Mouse (Mus musculus): ENCODE data around the gene Rps12-ps3. TPM values are rescaled to one million over a fixed set of nuclear protein-coding genes. Genes with fewer than 3 reads are reported as not detected.

Gene Rps12-ps3
- polyA plus RNA-seq, 1 experiment from 2014 or later: 42.8 TPM

DNA sequence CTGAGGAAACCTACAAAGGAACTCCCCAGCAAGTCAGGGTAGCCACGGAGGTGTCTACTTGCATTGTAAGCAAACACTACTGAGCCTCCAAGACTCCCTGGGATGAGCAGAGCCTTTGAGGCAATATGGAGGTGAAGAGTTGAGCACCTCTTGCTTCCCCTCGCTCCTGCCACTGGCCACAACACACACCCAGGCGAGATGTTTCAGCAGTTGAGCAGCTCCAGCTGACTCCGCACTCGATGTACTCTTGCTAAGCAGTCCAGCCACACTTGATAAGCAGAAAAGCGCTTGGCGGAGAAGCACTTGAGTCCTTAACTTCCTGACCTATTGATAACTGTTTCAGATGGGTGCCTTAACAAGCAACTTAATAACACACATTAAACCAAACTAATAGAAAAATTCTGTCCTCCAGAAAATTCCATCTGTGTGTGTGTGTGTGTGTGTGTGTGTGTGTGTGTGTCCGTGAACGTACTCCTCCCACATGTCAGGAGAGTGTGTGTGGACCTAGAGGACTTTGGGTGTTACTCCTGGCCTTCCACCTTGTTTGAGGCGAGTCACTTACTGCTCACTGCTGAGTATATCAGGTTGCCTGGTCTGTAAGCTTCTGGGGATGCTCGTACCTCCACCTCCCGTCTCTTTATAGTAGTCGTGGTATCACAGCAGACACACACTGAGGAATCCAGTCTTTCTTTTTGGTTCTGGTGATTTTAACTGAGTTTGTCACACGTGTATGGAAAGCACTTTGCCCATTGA, 34.9 kb downstream of the Rps12-ps3 start:
- no peak overlapping the region for H3K27ac ChIP-seq (replicated peaks; ENCODE audit: low read depth, low read length)
- H3K4me2 ChIP-seq (ENCODE audit: low read depth, low read length): no peak overlapping the region
- DNase-seq (ENCODE audit: low spot score) (no peak), ATAC-seq (ENCODE audit: low read depth) (no peak)
- WGBS: 69% methylated on average over 14 of the region's 14 CpGs
- no peaks in the 10 kb centered on the region for H3K4me1 ChIP-seq (ENCODE audit: control insufficient read depth, insufficient read depth, low read length)
- no peak overlapping the region for H3K9ac ChIP-seq (ENCODE audit: low read depth, low read length)
- H3K36me3 ChIP-seq (ENCODE audit: control insufficient read depth, insufficient read depth, low read length): no peaks in the 10 kb centered on the region
- H3K9me3 ChIP-seq (ENCODE audit: control insufficient read depth, low read length): no peaks in the 10 kb centered on the region
- H3K4me3 ChIP-seq (ENCODE audit: low read depth, low read length): no peak overlapping the region
- H3K27me3 ChIP-seq (replicated peaks; ENCODE audit: control insufficient read depth, insufficient read depth, low read length): no peaks in the 10 kb centered on the region

DNA sequence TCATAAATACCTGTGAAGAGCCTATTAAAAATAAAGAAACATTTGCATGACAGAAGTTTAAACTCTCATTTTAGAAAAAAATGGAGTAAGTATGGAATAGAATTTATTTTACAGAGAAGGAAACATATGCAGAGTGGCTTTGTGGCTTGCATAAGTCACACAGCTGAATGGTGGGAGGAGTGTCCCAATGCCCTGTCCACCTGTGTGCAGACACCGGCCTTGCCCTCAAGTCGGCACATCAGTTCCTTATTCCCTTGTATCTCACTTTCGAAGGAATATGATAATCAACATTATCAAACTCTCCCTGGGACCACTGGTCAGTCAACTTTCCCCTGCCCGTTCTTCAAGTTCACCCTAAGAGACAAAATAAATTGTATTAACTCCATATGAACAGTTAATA, 35.8 kb downstream of the Rps12-ps3 start:
- Histone ChIP-seq H3K9me3 (ENCODE audit: control insufficient read depth, low read length) (no peaks in the 10 kb centered on the region), H3K4me1 (ENCODE audit: control insufficient read depth, insufficient read depth, low read length) (no peaks in the 10 kb centered on the region), H3K4me3 (ENCODE audit: low read depth, low read length) (no peak overlapping the region), H3K9ac (ENCODE audit: low read depth, low read length) (no peak overlapping the region), H3K27me3 (replicated peaks; ENCODE audit: control insufficient read depth, insufficient read depth, low read length) (no peaks in the 10 kb centered on the region), H3K27ac (replicated peaks; ENCODE audit: low read depth, low read length) (no peak overlapping the region), H3K4me2 (ENCODE audit: low read depth, low read length) (no peak overlapping the region), H3K36me3 (ENCODE audit: control insufficient read depth, insufficient read depth, low read length) (no peaks in the 10 kb centered on the region)
- no peak for DNase-seq (ENCODE audit: low spot score)
- no peak for ATAC-seq (ENCODE audit: low read depth)
- 74% methylated on average over 4 of the region's 4 CpGs for WGBS

DNA sequence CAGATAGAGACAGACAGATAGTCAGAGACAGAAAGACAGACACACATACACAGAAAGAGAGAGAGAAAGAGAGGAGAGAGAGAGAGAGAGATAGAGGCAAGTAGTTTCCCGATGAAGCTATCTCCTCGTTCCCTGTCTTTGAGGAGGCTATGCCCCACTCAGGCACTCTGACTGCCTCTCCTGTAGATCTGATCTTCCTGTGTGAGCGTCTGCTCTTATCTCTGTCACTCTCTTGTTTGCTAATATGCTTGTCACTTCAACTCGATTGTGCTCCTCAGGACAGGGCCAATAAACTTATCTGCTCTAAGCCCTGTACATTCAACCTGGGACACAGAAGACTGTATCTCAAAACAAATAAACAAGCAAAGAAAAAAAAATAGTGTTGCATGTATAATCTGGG, 37.1 kb downstream of the Rps12-ps3 start:
- ATAC-seq (ENCODE audit: low read depth) (no peak), DNase-seq (ENCODE audit: low spot score) (no peak)
- H3K27me3 ChIP-seq (replicated peaks; ENCODE audit: control insufficient read depth, insufficient read depth, low read length): no peaks in the 10 kb centered on the region
- no peaks in the 10 kb centered on the region for H3K4me1 ChIP-seq (ENCODE audit: control insufficient read depth, insufficient read depth, low read length)
- H3K4me2 ChIP-seq (ENCODE audit: low read depth, low read length): no peak overlapping the region
- H3K27ac ChIP-seq (replicated peaks; ENCODE audit: low read depth, low read length): no peak overlapping the region
- no peaks in the 10 kb centered on the region for H3K36me3 ChIP-seq (ENCODE audit: control insufficient read depth, insufficient read depth, low read length)
- 65% methylated on average over 4 of the region's 4 CpGs for WGBS
- no peaks in the 10 kb centered on the region for H3K9me3 ChIP-seq (ENCODE audit: control insufficient read depth, low read length)
- no peak overlapping the region for H3K4me3 ChIP-seq (ENCODE audit: low read depth, low read length)
- no peak overlapping the region for H3K9ac ChIP-seq (ENCODE audit: low read depth, low read length)

DNA sequence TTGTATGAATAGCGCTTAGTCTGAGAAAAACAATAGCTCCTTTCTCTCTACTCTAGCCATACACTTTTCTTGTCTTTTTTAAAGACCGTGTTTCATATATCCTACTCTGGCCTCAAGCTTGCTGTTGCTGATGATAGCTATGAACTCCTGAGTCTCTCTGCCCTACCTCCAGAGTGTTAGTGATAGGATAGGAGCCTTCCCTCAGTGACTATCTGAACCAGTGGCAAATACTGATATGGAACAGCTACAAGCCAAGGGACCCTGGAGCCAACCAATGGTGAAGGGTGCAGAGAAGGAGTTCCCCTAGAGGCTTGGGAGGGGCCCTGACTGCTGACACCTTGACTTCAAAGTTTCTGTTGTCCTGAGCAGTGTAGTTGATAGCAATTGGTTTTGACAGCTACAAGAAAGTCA, 38.4 kb downstream of the Rps12-ps3 start:
- H3K9ac ChIP-seq (ENCODE audit: low read depth, low read length): no peak overlapping the region
- H3K4me3 ChIP-seq (ENCODE audit: low read depth, low read length): no peak overlapping the region
- ATAC-seq (ENCODE audit: low read depth) (no peak), DNase-seq (ENCODE audit: low spot score) (no peak)
- H3K4me2 ChIP-seq (ENCODE audit: low read depth, low read length): no peak overlapping the region
- no peaks in the 10 kb centered on the region for H3K27me3 ChIP-seq (replicated peaks; ENCODE audit: control insufficient read depth, insufficient read depth, low read length)
- H3K9me3 ChIP-seq (ENCODE audit: control insufficient read depth, low read length): no peaks in the 10 kb centered on the region
- WGBS: 63% methylated on average over 2 of the region's 2 CpGs
- no peaks in the 10 kb centered on the region for H3K4me1 ChIP-seq (ENCODE audit: control insufficient read depth, insufficient read depth, low read length)
- no peaks in the 10 kb centered on the region for H3K36me3 ChIP-seq (ENCODE audit: control insufficient read depth, insufficient read depth, low read length)
- no peak overlapping the region for H3K27ac ChIP-seq (replicated peaks; ENCODE audit: low read depth, low read length)

DNA sequence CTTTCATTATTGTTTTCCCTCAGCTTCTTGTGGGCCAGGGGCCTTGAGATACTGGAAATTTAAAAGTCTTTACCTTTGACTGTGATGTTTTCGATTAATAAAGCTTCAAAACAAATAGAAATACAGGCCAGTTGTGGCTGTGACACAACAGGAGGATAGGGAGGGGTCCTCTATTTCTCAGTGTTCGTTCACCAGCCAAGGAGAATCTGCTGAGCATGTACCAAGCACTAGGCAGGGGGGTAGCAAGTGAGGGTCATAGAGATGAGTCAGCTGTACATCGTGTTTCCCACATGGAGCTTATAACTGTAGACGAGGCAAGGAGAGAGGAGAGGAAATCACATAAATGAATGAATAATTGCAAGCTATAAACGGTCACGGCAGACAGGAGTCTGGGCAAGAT, 40.6 kb downstream of the Rps12-ps3 start:
- ATAC-seq (ENCODE audit: low read depth): no peak
- Histone ChIP-seq H3K27me3 (replicated peaks; ENCODE audit: control insufficient read depth, insufficient read depth, low read length) (no peaks in the 10 kb centered on the region), H3K9ac (ENCODE audit: low read depth, low read length) (no peak overlapping the region), H3K36me3 (ENCODE audit: control insufficient read depth, insufficient read depth, low read length) (no peaks in the 10 kb centered on the region), H3K4me2 (ENCODE audit: low read depth, low read length) (no peak overlapping the region), H3K4me3 (ENCODE audit: low read depth, low read length) (no peak overlapping the region), H3K27ac (replicated peaks; ENCODE audit: low read depth, low read length) (no peak overlapping the region), H3K4me1 (ENCODE audit: control insufficient read depth, insufficient read depth, low read length) (no peaks in the 10 kb centered on the region), H3K9me3 (ENCODE audit: control insufficient read depth, low read length) (no peaks in the 10 kb centered on the region)
- no peak for DNase-seq (ENCODE audit: low spot score)
- 80% methylated on average over 6 of the region's 6 CpGs for WGBS

DNA sequence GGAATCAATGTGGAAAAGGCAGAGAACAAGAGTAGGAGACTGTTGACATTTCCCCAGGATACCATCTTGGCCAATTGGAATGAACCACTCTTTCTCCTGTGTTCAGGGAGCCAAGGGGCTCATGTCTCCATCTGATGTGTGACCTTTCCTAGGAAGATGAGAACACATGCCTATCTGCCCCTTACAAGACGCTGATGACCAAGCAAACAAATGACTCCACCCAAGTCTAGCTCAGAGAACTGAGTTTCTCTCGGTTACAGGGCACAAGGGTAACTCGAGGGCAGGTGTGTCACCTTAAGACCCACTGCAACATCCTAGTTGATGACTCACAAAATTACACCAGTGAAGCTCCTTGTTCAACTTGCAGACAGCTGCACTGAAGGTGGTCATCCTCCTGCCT, 41.6 kb downstream of the Rps12-ps3 start:
- Histone ChIP-seq H3K9ac (ENCODE audit: low read depth, low read length) (no peak overlapping the region), H3K4me1 (ENCODE audit: control insufficient read depth, insufficient read depth, low read length) (no peaks in the 10 kb centered on the region), H3K4me2 (ENCODE audit: low read depth, low read length) (no peak overlapping the region), H3K27me3 (replicated peaks; ENCODE audit: control insufficient read depth, insufficient read depth, low read length) (no peaks in the 10 kb centered on the region), H3K36me3 (ENCODE audit: control insufficient read depth, insufficient read depth, low read length) (no peaks in the 10 kb centered on the region), H3K9me3 (ENCODE audit: control insufficient read depth, low read length) (no peaks in the 10 kb centered on the region), H3K4me3 (ENCODE audit: low read depth, low read length) (no peak overlapping the region), H3K27ac (replicated peaks; ENCODE audit: low read depth, low read length) (no peak overlapping the region)
- WGBS: 79% methylated on average over 3 of the region's 3 CpGs
- DNase-seq (ENCODE audit: low spot score): no peak
- no peak for ATAC-seq (ENCODE audit: low read depth)

DNA sequence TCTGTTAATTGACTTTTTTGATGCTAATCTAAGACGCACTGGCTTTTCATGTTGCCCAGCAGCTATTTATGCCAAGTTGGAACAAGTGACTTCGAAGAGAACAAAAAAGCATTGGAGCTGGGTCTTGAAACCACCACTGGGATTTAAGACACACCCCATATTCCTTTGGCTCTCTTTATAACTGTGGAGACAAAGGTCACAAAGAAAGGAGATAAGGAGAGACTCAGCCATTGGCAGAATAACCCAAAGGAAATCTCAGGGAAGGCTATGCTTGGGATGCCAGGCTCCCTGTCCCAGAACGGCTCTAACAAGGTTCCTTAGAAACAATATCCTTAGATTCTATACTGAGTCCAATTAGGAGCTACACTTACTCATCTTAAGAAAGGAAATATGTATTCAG, 44.6 kb downstream of the Rps12-ps3 start:
- no peaks in the 10 kb centered on the region for H3K4me1 ChIP-seq (ENCODE audit: control insufficient read depth, insufficient read depth, low read length)
- no peak overlapping the region for H3K27ac ChIP-seq (replicated peaks; ENCODE audit: low read depth, low read length)
- ATAC-seq (ENCODE audit: low read depth) (no peak), DNase-seq (ENCODE audit: low spot score) (no peak)
- WGBS: 74% methylated on average over 3 of the region's 3 CpGs
- no peaks in the 10 kb centered on the region for H3K36me3 ChIP-seq (ENCODE audit: control insufficient read depth, insufficient read depth, low read length)
- H3K4me3 ChIP-seq (ENCODE audit: low read depth, low read length): no peak overlapping the region
- no peak overlapping the region for H3K9ac ChIP-seq (ENCODE audit: low read depth, low read length)
- no peaks in the 10 kb centered on the region for H3K9me3 ChIP-seq (ENCODE audit: control insufficient read depth, low read length)
- H3K27me3 ChIP-seq (replicated peaks; ENCODE audit: control insufficient read depth, insufficient read depth, low read length): no peaks in the 10 kb centered on the region
- H3K4me2 ChIP-seq (ENCODE audit: low read depth, low read length): no peak overlapping the region

DNA sequence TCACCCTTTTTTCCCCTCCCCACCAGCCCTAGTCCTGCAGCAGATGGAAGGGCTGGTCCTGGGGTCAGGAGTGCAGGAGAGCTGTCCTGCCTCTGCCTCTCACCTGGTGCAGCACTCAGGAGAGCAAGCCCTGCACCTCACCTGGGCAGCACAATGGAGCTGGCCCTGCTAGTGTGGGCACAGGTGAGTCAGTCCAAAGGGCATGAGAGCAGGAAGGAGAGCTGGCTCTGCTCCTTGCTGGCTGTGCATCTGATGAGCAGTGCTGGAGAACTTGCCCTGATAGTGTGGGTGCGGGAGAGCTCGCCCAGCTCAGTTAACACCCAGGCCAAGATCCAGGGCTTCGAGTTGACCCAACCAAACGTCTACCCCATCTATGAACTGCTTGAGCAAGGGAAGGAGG, 45.8 kb downstream of the Rps12-ps3 start:
- no peak overlapping the region for H3K4me3 ChIP-seq (ENCODE audit: low read depth, low read length)
- H3K9me3 ChIP-seq (ENCODE audit: control insufficient read depth, low read length): no peaks in the 10 kb centered on the region
- DNase-seq (ENCODE audit: low spot score) (no peak), ATAC-seq (ENCODE audit: low read depth) (no peak)
- H3K4me1 ChIP-seq (ENCODE audit: control insufficient read depth, insufficient read depth, low read length): no peaks in the 10 kb centered on the region
- no peak overlapping the region for H3K4me2 ChIP-seq (ENCODE audit: low read depth, low read length)
- no peak overlapping the region for H3K9ac ChIP-seq (ENCODE audit: low read depth, low read length)
- H3K27me3 ChIP-seq (replicated peaks; ENCODE audit: control insufficient read depth, insufficient read depth, low read length): no peaks in the 10 kb centered on the region
- H3K36me3 ChIP-seq (ENCODE audit: control insufficient read depth, insufficient read depth, low read length): no peaks in the 10 kb centered on the region
- 83% methylated on average over 4 of the region's 4 CpGs for WGBS
- no peak overlapping the region for H3K27ac ChIP-seq (replicated peaks; ENCODE audit: low read depth, low read length)

DNA sequence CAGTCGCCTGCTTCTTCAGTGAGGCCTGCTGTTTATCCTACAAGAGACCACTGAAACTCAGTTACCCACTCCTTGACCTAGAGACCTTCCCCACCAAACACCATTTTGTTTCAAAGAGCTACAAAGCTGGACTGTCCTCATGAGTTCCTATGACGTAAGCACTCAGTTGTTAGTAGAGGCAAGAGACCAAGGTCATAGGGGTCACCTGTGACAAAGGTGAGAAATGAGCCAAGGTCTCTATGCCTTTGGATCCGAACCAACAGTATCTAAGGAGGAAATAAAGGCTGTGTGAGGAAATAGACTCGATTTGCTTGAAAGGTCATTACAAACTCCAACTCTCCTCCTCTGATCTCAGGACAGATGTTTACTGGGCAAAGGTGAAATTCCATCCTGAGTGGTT, 48.9 kb downstream of the Rps12-ps3 start:
- WGBS: 76% methylated on average over 4 of the region's 4 CpGs
- Histone ChIP-seq H3K36me3 (ENCODE audit: control insufficient read depth, insufficient read depth, low read length) (no peaks in the 10 kb centered on the region), H3K4me3 (ENCODE audit: low read depth, low read length) (no peak overlapping the region), H3K9me3 (ENCODE audit: control insufficient read depth, low read length) (peaks cover 3% of the 10 kb centered on the region; the same call in 1 of the 2 replicates), H3K4me2 (ENCODE audit: low read depth, low read length) (no peak overlapping the region), H3K4me1 (ENCODE audit: control insufficient read depth, insufficient read depth, low read length) (no peaks in the 10 kb centered on the region), H3K9ac (ENCODE audit: low read depth, low read length) (no peak overlapping the region), H3K27me3 (replicated peaks; ENCODE audit: control insufficient read depth, insufficient read depth, low read length) (no peaks in the 10 kb centered on the region), H3K27ac (replicated peaks; ENCODE audit: low read depth, low read length) (no peak overlapping the region)
- DNase-seq (ENCODE audit: low spot score): no peak
- ATAC-seq (ENCODE audit: low read depth): no peak

Measured in embryonic facial prominence, embryonic 14.5 days (tissue).